Mouse (Mus musculus): ENCODE measurements around the gene Sit1. TPM values are rescaled to one million over a fixed set of nuclear protein-coding genes. Genes with fewer than 3 reads are reported as not detected.

Gene Sit1
- total RNA-seq (2021) = not detected
- polyA plus RNA-seq (2012; rRNA removed) = 0.28 and 0.73 TPM in 2 replicates
- long read RNA-seq = 0 reads

DNA sequence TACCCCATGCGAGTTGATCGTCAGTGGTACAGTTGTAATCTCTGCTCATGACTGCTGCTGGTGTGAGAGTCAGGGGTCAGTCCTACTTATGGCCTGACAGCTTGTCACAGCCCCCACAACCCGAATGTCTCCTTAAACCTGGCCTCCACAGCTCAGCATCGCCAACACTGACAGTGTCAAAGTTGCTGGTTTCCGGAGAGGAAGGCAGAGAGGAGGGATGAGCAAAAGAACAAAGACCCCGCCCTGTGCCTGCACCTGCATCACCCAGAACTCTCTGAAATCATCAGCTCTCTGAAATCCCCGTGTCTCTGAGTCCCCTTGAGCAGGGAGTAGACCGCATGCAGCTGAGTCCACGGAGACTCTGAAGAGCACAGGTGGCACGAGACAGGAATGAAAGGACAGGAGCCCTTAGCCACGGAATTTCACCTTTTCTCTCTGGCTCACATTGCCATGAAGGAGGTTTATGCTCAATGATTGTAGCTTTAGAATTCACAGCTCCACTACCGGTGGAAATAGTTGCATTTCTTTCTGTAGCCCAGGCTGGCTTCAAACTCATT is at the start of gene Sit1:
TSS of gene Sit1 (minus strand) at position 200 of the 557 bp plus-strand sequence.
- DNase-seq = no peak

DNA sequence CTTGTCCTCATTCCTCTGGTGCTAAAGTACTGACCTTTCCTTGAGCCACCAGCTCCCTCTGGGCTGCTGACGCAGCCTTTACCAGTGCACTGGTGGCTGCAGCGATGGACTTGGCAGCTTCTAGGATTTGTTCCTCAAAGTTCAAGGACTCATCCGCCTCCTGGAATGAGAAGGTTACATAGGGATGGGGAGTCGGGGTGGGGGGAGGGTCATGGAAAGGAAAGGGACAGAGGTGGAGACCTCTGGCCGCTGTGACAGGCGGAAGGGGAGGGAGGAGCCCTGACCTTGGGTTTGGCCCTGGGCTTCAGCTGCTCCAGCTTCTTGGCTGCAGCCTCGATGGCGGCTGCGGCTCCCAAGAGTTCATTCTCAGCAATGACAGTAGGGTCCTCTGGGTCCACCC is 49.7 kb upstream of the Sit1 start:
- DNase-seq = peak; percentile 92

DNA sequence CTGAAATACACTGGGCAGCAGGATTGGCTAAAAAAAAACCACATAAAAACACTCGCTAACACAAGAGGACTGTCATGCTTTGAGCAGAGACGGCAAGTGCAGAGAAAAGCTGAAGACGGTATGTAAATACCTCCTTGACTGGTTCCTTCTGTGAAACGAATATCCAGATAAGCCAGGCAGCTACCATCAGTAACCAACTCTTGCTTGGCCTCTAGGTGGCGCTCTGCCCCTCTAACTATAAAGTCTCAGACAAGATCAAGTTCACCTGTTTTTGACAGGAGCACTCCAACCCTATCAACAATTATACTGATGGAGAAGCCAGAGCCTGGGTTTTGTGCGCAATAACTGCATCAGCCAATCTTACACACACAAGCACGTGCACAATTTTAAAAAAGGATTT is 47.0 kb upstream of the Sit1 start:
- DNase-seq = peak; percentile 78

DNA sequence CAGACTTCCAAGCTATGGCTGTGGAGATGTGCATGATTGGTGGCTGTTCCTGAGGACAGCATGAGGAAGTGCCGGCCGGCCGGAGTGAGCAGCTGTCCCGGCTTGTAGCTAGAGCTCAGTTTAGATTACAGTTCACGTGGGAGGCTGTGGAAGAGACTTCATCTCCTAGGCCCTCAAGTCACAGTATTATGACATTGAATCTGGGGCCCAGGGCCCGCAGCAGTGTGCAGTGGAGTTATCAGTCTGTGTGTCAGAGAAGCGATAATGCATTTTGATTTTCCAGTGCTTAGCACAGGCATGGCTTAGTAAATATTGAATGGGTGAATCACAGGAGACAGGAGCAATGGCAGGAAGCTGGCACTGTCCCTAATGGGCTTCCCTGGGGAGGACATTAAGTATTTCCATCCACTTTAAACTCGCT is 46.6 kb upstream of the Sit1 start:
- DNase-seq = peak; percentile 68

DNA sequence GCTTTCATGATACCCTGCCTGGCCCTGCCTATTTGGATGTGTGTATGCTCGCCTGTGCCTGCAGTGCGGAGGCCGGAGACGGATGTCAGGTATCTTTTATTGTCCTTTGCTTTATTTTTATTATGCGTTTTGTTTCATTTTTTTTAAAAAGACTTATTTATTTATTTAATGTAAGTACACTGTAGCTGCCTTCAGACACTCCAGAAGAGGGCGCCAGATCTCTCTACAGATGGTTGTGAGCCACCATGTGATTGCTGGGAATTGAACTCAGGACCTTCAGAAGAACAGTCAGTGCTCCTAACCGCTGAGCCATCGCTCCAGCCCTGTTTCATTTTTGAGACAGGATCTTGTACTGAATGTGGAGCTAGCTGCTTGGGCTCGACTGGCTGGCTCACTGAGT is 45.0 kb upstream of the Sit1 start:
- DNase-seq = no peak

DNA sequence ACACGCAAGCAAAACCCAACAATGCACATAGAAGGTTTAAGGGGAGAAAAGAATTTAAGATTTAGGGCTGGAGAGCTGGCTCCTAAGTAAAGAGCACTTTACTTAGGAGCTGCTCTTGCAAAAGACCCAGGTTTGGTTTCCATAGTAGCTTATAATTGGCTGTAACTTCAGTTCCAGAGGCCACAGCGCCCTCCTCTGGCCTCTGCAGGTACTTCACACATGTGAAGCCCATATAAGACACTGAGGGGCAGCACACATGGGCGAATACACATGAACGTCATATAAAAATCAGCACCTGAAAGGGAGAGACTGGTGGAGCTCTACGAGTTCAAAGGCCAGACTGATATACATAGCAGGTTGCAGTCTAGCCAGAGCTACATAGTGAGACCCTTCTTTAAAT is 44.3 kb upstream of the Sit1 start:
- no peak for DNase-seq

DNA sequence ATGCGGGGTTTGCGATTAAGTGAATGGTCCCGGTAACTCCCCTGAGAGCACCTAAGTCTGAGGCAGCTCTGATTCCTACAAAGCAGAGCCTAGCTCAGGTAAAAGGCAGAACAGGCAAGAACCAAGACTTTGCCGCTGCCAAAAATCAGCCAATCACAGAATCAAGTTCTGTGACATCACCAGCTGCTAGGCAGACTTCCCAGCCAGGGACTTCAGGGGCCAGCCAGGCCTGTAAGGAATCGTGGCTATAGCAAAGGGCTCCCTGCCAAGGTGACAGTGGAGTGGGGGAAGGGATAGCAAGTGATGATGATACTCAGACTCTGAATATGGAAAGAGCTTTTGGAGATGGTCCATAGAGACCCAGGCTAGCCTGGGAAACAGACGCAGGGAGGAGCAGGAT is 36.4 kb upstream of the Sit1 start:
- peak; percentile 89 for DNase-seq

DNA sequence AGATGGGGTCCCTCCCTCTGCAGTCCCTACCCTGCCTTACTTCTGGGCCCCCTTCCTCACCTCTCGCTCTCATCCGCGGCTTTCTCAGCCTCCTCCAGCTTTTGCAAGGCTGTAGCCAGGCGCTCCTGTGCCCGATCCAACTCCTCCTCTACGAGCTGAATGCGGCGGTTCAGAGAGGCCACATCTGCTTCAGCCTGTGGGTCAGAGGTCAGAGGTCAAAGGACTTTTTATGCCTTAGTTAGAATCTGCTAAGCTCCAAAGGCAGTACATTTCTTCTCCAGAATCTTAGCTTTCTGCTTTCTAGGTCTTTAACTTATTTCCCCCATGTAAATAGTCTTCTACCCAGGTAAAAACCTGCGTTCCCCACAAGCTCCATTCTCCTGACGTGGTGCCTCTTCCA is 36.0 kb upstream of the Sit1 start:
- no peak for DNase-seq

DNA sequence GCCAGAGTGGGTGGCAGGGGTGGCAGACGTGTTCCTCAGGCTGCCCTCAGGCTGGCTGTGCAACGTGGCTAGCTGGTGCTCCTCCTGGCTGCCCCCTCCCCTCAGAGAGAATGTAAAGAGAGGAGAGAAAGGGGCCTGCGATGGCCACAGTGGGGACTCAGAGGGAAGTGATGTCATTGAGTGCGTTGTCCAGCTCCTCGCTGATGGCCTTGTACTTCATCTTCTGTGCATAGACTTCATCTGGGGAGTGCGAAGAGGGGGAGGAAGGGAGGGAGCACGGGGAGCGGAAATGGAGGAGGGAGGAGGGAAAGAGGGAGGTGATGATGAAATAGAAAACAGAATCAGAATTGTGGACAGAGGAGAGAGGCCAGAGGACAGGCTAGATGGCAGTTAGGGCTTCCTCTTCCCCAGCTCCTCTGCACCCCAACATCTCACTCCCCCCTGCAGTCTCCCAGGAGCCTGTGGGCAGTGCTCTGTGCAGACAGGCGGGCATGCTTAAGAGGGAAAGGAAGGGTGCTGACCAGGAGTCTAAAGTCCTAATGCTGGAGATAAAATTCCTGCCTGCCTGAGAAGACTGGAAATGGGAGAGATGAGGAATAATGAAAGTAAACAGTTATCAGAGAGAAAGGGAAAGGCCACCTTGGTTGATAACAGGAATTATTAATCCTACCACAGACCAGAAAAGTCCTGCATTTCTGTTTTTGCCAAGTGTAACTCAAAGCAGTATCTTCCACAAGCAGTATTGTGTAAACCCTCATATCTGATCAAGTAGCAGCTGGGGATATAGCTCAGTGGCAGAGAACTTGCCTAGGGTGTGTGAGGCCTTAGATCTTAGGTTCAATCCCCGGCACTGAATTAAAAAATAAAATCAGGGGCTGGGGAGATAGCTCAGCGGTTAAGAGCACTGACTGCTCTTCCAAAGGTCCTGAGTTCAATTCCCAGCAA is 32.5 kb upstream of the Sit1 start:
- peak; percentile 51 for DNase-seq

DNA sequence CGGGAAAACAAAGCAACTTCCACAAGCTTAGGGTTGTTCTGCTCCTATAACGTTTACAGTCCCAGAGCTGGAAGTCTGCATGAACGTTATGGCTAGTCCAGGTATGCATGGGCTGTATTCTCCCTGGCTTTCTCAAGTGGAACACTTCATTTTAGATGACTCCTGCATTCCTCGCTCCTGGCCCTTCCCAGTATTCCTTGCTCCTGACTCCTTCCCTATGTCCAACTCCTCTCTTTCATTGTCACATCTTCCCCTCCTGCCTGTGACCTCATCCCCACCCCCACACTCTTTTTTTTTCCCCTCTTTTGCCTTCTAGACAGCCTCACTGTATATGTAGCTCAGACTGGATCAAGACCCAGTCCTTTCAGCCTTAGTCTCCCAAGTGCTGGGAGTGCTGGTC is 30.3 kb upstream of the Sit1 start:
- no peak for DNase-seq

DNA sequence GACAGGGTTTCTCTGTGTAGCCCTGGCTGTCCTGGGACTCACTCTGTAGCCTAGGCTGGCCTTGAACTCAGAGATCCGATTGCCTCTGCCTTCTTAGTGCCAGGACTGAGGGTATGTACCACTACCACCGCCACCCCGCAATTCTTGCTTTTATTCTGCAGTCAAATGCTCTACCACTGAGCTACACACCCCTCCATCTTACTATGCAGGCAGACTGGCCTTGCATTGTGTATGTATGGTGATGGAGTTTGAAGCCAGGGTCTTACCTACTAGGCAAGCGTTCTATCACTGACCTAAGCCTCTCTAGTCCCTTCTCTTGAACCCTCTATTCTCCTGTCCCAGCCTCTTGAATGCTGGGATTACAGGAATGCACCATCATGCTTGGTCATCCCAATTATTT is 29.8 kb upstream of the Sit1 start:
- DNase-seq = no peak

DNA sequence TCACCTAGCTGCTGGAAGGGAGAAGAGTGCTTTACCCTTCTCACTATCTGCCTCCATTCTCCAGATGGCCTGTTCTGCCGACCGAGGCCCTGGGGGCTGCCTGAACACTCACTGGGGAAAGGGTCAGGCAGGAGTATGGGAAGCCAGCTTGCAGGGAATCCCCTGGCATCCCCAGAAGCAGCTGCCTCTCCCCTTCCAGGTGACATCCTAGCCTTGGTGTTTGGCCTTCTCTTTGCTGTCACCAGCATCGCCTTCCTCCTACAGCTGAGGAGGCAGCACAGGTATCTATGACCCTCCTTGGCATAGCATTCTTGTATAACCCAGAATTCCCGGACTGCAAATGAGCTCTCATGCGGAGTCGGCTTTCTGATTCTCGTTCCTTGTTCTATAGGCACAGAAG is 29.1 kb upstream of the Sit1 start:
- no peak for DNase-seq

DNA sequence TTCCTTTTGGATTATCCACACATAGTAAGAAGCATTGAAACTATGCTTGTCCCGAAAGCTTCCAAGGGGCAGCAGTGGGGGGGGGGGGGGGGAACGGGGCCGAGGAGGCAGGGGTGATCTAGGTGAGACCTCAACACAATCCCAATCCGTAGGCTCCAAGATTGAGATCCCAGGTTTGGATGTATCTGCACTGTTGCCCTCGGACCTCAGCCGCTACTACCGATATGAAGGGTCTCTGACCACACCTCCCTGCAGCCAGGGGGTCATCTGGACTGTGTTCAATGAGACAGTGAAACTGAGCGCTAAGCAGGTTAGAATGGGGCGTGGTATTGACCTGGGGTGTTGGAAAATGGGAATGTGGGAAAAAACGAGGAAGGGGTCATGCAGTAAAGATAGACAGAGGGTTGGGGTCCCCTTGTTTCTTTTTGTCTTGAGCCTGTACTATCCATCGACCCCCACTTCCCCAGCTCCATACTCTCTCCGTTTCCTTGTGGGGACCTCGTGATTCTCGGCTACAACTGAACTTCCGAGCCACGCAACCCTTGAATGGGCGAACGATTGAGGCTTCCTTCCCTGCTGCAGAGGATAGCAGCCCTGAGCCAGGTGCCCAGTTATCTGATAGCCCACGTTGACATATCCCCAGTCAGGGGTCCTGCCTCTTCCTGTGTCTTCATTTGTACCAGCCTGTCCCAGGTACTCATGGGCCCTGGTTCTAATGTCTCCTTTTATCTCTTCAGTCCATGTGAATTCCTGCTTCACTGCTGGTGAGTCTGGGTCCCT is 28.3 kb upstream of the Sit1 start:
- no peak for DNase-seq

DNA sequence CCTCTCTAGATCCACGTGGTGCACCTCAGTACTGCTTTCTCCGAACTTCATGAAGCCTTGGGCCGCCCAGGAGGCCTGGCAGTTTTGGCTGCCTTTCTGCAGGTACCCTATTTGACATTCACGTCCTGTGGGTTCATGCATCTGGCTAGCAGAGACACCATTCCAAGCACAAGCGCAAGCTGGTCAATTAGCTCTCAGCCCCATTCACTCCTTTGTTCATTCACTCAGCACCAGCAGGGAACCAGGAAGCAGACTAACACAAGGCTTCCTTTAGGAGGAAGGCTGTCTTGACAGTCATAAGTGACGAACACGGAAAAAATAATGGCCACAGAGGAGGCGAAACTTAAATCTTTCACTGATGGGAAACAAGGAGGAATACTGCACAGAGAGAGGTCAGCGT is 25.6 kb upstream of the Sit1 start:
- no peak for DNase-seq

DNA sequence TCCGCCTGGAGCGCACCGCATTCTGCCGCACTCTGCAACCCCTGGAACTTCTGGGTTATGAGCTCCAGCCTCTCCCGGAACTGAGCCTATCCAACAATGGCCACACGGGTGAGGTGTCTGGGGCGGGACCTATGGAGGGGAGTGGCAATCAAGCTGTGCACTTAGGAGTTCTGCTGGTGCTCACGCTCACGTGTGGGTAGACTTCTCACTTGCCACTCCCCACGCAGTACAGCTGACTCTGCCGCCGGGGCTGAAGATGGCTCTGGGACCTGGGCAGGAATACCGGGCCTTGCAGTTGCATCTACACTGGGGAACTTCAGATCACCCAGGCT is 25.1 kb upstream of the Sit1 start:
- DNase-seq = peak; percentile 85

DNA sequence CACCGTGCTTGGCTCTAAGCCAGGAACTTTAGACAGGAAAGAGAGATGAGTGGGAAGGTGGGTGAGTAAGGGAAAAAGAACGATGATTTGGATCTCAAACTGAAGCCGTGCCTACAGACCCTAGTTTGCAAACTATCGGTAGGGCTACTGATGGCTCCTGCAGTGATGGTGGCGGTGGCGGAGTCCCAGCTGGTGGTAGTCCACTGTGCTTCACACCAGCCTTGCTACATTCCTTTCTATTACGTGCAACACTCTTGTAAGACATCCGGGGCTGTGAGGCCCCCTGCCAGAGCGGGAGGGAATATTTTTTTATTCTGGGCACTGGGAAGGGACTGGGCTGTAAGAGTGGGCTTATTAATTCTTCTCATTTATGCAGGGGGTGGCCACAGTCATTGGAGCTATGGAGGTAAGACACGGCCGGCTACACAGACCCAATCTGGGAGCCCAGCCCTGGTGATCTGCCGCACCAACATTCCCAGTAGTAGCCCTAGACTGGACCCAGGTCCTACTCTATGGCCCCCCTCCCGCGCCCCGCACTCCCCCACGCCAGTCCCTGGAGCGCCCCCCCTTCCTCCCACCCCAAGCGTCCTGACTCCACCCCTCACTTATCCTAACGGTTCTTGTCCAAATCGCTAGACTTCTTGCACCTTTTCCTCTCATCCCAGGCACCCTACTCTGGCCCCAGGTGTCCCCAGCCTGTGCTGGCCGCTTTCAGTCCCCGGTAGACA is 24.6 kb upstream of the Sit1 start:
- DNase-seq = no peak

DNA sequence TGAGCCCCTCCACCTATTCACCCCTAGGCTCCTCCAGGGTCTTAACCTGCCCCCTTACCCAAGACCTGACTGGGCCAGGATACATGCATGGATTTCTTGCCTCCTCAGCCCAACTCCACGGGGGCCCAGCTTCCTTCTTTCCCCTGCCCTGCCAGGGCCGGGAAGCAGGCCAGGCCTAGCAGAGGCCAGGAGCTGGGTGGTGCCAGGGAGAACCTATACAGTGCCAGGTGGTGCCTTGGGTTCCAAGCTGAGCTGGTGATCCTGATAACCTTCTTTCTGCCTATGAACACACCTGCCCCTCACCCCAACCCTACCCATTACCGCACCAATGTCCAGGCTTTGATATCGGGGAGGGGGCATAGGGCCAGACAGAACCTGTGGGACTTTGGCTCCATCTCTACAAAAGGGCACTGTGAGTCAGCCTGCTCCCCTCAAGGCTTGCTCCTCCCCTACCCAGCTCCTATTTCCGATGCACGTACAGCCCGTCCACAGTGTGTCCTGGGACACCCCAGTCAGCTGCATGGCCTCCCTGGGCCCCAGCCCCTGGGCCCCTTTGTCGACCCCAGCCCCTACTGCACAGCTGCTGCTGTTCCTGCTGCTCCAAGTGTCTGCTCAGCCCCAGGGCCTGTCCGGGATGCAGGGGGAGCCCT is 23.1 kb upstream of the Sit1 start, which contains the start of gene Car9:
TSS of gene Car9 (plus strand) at position 431 of the 650 bp plus-strand sequence.
- no peak for DNase-seq

DNA sequence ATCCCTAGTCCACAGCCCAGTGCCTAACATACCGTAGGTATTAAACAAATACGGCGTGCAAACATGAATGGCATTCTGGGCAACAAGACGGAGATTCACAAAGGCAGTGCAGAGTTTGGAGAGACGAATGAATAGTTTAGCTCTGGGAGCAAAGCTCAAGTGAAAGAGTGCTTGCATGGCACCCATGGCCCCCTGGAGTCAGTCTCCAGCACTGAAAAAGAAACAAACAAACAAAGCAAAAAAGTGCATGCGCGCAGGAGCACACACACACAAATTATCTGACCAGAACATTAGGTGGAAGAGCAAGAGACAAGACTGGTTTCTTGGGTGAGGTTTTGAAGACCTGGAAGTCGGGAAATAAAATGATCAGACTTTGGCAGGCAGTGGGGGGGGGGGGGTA is 22.5 kb upstream of the Sit1 start:
- no peak for DNase-seq

DNA sequence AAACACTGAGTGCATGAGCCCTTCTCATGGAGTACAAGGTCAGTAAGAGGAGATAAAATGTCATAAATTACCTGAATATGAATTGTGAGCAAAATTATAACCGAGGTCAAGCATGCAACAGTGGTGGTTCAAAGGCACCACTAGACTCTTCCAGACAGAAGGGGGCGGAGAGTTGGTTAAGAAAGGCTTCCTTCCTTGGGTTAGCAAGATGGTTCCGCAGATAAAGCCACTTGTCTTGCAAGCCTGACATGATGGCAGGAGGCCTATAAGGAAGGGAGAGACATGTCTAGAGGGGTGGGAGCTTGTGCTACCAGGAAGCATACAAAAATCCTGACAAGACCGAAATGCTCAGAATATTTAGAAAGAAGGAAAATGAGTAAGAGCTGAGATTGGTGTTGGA is 20.7 kb upstream of the Sit1 start:
- DNase-seq = no peak

DNA sequence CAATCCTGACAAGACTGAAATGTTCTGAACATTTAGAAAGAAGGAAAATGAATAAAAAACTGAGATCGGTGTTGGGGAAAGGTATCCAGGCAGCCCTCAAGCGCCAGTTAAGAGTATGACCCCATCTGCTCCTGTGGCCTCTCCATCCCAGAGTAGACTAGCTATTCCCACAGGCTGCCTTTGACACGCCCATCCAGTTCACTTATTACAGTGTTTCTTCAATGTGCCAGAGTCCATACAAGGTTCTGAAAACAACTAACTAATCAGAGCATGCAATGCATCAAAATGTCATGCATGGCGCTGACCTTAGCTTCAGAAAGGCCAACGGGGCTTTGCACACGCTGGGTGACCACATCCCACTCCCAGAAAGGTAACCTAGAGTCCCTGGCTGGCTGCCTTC is 20.0 kb upstream of the Sit1 start:
- DNase-seq = no peak

DNA sequence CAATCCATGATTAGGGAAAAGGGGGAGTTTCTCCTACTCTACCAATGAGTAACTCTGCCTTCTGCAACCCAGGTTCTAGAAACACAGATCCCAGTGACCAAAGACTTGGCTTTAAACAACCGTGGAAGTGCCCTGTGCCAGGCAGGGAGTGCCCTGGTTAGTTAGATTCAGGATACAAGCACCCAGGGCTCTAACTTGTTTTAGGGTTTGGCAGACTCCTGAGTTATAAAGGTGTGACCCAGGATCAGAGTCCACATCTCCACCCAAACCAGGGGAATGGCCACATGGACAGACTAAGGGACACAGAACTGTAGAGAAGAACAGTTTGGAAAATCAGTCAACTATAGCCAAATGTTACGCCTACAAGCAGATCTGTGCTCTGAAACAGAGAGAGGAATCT is 19.5 kb upstream of the Sit1 start:
- no peak for DNase-seq

All from adrenal gland, adult 2 months (tissue).